20 mouse cellular contexts compared by ENCODE assay signal in the genomic region with DNA sequence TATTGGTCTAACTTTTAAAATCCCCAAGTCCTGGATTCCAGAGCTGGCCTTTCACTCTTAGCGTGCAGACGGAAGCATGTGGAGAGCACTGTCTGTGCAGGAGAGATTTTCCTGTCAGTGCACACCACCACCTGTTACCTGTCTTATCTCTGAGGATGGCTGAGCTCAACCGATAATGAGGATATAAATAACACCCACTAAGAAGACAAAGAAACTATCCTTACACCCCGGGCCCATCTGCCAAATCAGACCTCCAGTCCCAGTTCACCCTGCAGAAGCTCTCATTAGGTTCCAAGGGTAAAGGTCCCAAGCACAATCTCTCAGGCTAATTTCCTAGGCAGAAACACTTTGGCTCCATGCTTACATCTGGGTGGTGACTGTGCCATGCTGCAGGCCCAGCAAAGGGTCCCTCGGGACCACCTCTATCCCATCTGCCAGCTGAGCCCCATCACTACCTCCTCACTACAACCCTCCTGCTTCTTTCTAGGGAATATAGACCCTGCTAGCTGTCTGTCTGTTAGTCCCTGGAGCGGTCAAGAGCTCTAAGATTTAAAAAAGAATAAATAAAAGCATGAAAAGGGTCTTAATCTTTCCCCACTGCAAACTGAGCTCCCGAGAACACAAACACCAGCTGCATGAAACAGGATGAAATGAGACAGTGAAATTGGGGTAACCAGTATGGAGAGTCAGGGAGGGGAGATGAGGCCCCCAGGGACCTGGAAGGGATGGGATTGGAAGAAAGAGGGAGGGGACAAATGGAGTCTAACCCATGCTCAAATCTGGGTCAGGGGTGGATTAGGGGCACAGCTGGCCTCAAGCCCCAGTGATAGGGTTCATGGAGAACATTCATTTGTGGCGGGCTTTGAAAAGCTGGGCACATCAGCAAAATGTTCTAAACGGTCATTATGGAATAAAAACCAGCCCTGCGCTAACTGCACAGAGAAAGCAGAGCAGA. TPM values are rescaled to one million over a fixed set of nuclear protein-coding genes. Genes with fewer than 3 reads are reported as not detected.
DNase-seq lines count a peak whose midpoint lies in the region; ATAC-seq and TF ChIP-seq lines count a peak whose summit lies in the region.
"Had no signal": no experiment of that assay in that cellular context is flagged by ENCODE, and none has a peak within 500 bp of the region (broad histone marks: within the 10 kb centered on the region; RNA-seq: fewer than 3 reads in every experiment).

No protein-coding gene starts in this region.

- no peak overlapping the region for H3K27ac ChIP-seq in forebrain, embryonic 11.5 days (ENCODE audit: low read depth, low read length)
- H3K27ac ChIP-seq in forebrain, embryonic 14.5 days (ENCODE audit: low read depth, low read length): no peak overlapping the region
- no peak overlapping the region for H3K27ac ChIP-seq in liver, embryonic 14.5 days
- H3K27ac ChIP-seq in liver, embryonic 11.5 days (ENCODE audit: low read depth, low read length): no peak overlapping the region
- peak overlapping the region; percentile 13; the same call in 1 of the 2 replicates for H3K27ac ChIP-seq in thymus, adult 2 months (ENCODE audit: control insufficient read depth, insufficient read depth, low read length)
- H3K27ac ChIP-seq: embryonic facial prominence, embryonic 13.5 days; forebrain, embryonic 10.5 days; kidney, embryonic 15.5 days had no signal

- intact Hi-C loops in left cerebral cortex, postnatal 36 days (cut with DNase I): no loop called here

- DNase-seq in forebrain, embryonic 11.5 days (ENCODE audit: low spot score): peak; percentile 51
- DNase-seq in forebrain, embryonic 14.5 days (ENCODE audit: low spot score): no peak
- no peak for DNase-seq in liver, embryonic 14.5 days (ENCODE audit: low read depth in 3 of 3, low spot score in 3 of 3)
- no peak for DNase-seq in liver, embryonic 11.5 days (ENCODE audit: low spot score)
- DNase-seq in thymus, adult 2 months: no peak
- DNase-seq in thymus, postnatal 10 days (ENCODE audit: low spot score in 2 of 2): no peak
- DNase-seq in left cerebral cortex, postnatal 36 days (ENCODE audit: low spot score in 2 of 2): no peak
- no peak for DNase-seq in kidney, postnatal 25 days
- DNase-seq: adrenal gland, adult 8-10 months; cerebellum, adult 11-12 months; cerebellum, postnatal 36 days; gastrocnemius, postnatal 25 days; layer of hippocampus, postnatal 36 days; lung, postnatal 10 days had no signal

- no peak overlapping the region for H3K9ac ChIP-seq in forebrain, embryonic 11.5 days (ENCODE audit: low read length)
- H3K9ac ChIP-seq in forebrain, embryonic 14.5 days (ENCODE audit: low read length): no peak overlapping the region
- no peak overlapping the region for H3K9ac ChIP-seq in liver, embryonic 14.5 days (replicated peaks)
- no peak overlapping the region for H3K9ac ChIP-seq in liver, embryonic 11.5 days (ENCODE audit: low read depth, low read length)
- H3K9ac ChIP-seq: embryonic facial prominence, embryonic 13.5 days; kidney, embryonic 15.5 days had no signal

- no peaks in the 10 kb centered on the region for H3K27me3 ChIP-seq in forebrain, embryonic 11.5 days (ENCODE audit: control insufficient read depth, insufficient read depth, low read length)
- H3K27me3 ChIP-seq in forebrain, embryonic 14.5 days (replicated peaks; ENCODE audit: control insufficient read depth, insufficient read depth, low read length): 0 out of 2 replicates have a peak, but pooled peaks cover 7% of the 10 kb centered on the region
- H3K27me3 ChIP-seq in liver, embryonic 14.5 days (ENCODE audit: control insufficient read depth, insufficient read depth, low read length): no peaks in the 10 kb centered on the region
- H3K27me3 ChIP-seq in liver, embryonic 11.5 days (replicated peaks; ENCODE audit: control insufficient read depth, insufficient read depth, low read length): no peaks in the 10 kb centered on the region
- no peaks in the 10 kb centered on the region for H3K27me3 ChIP-seq in thymus, adult 2 months (ENCODE audit: control insufficient read depth, insufficient read depth, low read length)
- H3K27me3 ChIP-seq: embryonic facial prominence, embryonic 13.5 days had no signal

- WGBS in forebrain, embryonic 11.5 days: 77% methylated on average over 10 of the region's 10 CpGs
- whole genome bisulfite sequencing in forebrain, embryonic 14.5 days: 77% methylated on average over 10 of the region's 10 CpGs
- 64% methylated on average over 10 of the region's 10 CpGs for WGBS in liver, embryonic 14.5 days (ENCODE audit: insufficient replicate concordance)
- WGBS in liver, embryonic 11.5 days: 69% methylated on average over 10 of the region's 10 CpGs
- WGBS in thymus, adult 2 months: 95% methylated on average over 10 of the region's 10 CpGs

- ATAC-seq in forebrain, embryonic 11.5 days (replicated peaks; ENCODE audit: low FRiP score): no peak
- no peak for ATAC-seq in forebrain, embryonic 14.5 days
- ATAC-seq in liver, embryonic 14.5 days (ENCODE audit: insufficient read depth): no peak
- no peak for ATAC-seq in liver, embryonic 11.5 days (replicated peaks; ENCODE audit: low FRiP score)

- H3K9me3 ChIP-seq in forebrain, embryonic 11.5 days (ENCODE audit: control insufficient read depth, low read length): no peaks in the 10 kb centered on the region
- H3K9me3 ChIP-seq in forebrain, embryonic 14.5 days (replicated peaks; ENCODE audit: control insufficient read depth, low read length): no peaks in the 10 kb centered on the region
- no peaks in the 10 kb centered on the region for H3K9me3 ChIP-seq in liver, embryonic 14.5 days (ENCODE audit: control insufficient read depth, low read length)
- no peaks in the 10 kb centered on the region for H3K9me3 ChIP-seq in liver, embryonic 11.5 days (ENCODE audit: control insufficient read depth, low read length)
- H3K9me3 ChIP-seq: embryonic facial prominence, embryonic 13.5 days; forebrain, embryonic 10.5 days; kidney, embryonic 15.5 days had no signal

- H3K4me3 ChIP-seq in forebrain, embryonic 11.5 days (ENCODE audit: low read depth, low read length): no peak overlapping the region
- H3K4me3 ChIP-seq in forebrain, embryonic 14.5 days (ENCODE audit: low read depth, low read length): no peak overlapping the region
- no peak overlapping the region for H3K4me3 ChIP-seq in liver, embryonic 14.5 days (ENCODE audit: insufficient read depth in 1 of 2, low read depth in 2 of 2, low read length in 2 of 2)
- H3K4me3 ChIP-seq in liver, embryonic 11.5 days (ENCODE audit: low read depth, low read length): no peak overlapping the region
- H3K4me3 ChIP-seq in thymus, adult 2 months (ENCODE audit: control insufficient read depth, insufficient read depth, low read length): no peak overlapping the region
- H3K4me3 ChIP-seq: embryonic facial prominence, embryonic 13.5 days; forebrain, embryonic 10.5 days; kidney, embryonic 15.5 days had no signal

- no peak for TF ChIP-seq CTCF in liver, embryonic 14.5 days (IDR thresholded peaks at IDR 0.05; ENCODE audit: low read depth)
- no peak for TF ChIP-seq CTCF in thymus, adult 2 months (IDR thresholded peaks at IDR 0.05; ENCODE audit: borderline replicate concordance, control insufficient read depth, extremely low read depth, insufficient read depth, low read length, poor library complexity)

- H3K4me2 ChIP-seq in forebrain, embryonic 11.5 days (ENCODE audit: low read depth, low read length, severe bottlenecking): no peak overlapping the region
- H3K4me2 ChIP-seq in forebrain, embryonic 14.5 days (ENCODE audit: low read length): no peak overlapping the region
- H3K4me2 ChIP-seq in liver, embryonic 14.5 days (ENCODE audit: low read depth): peak overlapping the region; percentile 4; the same call in 1 of the 2 replicates
- no peak overlapping the region for H3K4me2 ChIP-seq in liver, embryonic 11.5 days
- H3K4me2 ChIP-seq: embryonic facial prominence, embryonic 13.5 days; kidney, embryonic 15.5 days had no signal

- no peak for TF ChIP-seq POLR2A in thymus, adult 2 months (IDR thresholded peaks at IDR 0.05; ENCODE audit: control insufficient read depth, extremely low read depth, insufficient read depth, low read length, poor library complexity)

- TF ChIP-seq EP300 in liver, embryonic 14.5 days (IDR thresholded peaks at IDR 0.05; ENCODE audit: low read depth): no peak

- H3K4me1 ChIP-seq in forebrain, embryonic 11.5 days (replicated peaks; ENCODE audit: control insufficient read depth, insufficient read depth, low read length): peaks cover 6% of the 10 kb centered on the region; the same call in 1 of the 2 replicates
- peaks cover 6% of the 10 kb centered on the region; the same call in 1 of the 2 replicates for H3K4me1 ChIP-seq in forebrain, embryonic 14.5 days (ENCODE audit: control insufficient read depth, insufficient read depth, low read length)
- peaks cover 17 to 33% of the 10 kb centered on the region in 2 experiments for H3K4me1 ChIP-seq in liver, embryonic 14.5 days (replicated peaks; ENCODE audit: control insufficient read depth in 2 of 2, insufficient read depth in 2 of 2, low read length in 1 of 2)
- H3K4me1 ChIP-seq in liver, embryonic 11.5 days (replicated peaks; ENCODE audit: control insufficient read depth, insufficient read depth, low read length): peaks cover 30% of the 10 kb centered on the region
- H3K4me1 ChIP-seq in thymus, adult 2 months (replicated peaks; ENCODE audit: control insufficient read depth, insufficient read depth, low read length): peaks cover 20% of the 10 kb centered on the region

- H3K36me3 ChIP-seq in forebrain, embryonic 11.5 days (ENCODE audit: control insufficient read depth, insufficient read depth, low read length): no peaks in the 10 kb centered on the region
- no peaks in the 10 kb centered on the region for H3K36me3 ChIP-seq in forebrain, embryonic 14.5 days (ENCODE audit: control insufficient read depth, insufficient read depth, low read length)
- peaks cover 16% of the 10 kb centered on the region for H3K36me3 ChIP-seq in liver, embryonic 14.5 days (replicated peaks; ENCODE audit: control insufficient read depth, insufficient read depth, low read depth)
- H3K36me3 ChIP-seq in liver, embryonic 11.5 days (ENCODE audit: control insufficient read depth, insufficient read depth, low read length): no peaks in the 10 kb centered on the region
- H3K36me3 ChIP-seq in thymus, adult 2 months (ENCODE audit: control insufficient read depth, insufficient read depth, low read length): no peaks in the 10 kb centered on the region
- H3K36me3 ChIP-seq: embryonic facial prominence, embryonic 13.5 days; forebrain, embryonic 10.5 days; kidney, embryonic 15.5 days had no signal

RNA-seq across cellular contexts. Expression of gene Gm10300, which starts 22.9 kb away (rescaled TPM):
- not detected in 2 replicates for polyA plus RNA-seq in forebrain, embryonic 11.5 days (2014; fragmentation: Nextera tagmentation; extraction: Ambion mirVana)
- not detected in 2 replicates for polyA plus RNA-seq in forebrain, embryonic 14.5 days (2014; fragmentation: Nextera tagmentation; extraction: Ambion mirVana)
- polyA plus RNA-seq in liver, embryonic 14.5 days (2012; rRNA removed): 0.11 and 0.15 TPM in 2 replicates
- 0.32 and 0.40 TPM in 2 replicates for polyA plus RNA-seq in liver, embryonic 14.5 days (2014; fragmentation: Nextera tagmentation; extraction: Ambion mirVana)
- 0.10 and 0.11 TPM in 2 replicates for polyA plus RNA-seq in liver, embryonic 11.5 days (2014; fragmentation: Nextera tagmentation; extraction: Ambion mirVana)
- polyA plus RNA-seq in thymus, adult 2 months (2012; rRNA removed): 0.07 and 0.10 TPM in 2 replicates
- under 1 TPM in 1 of 2 experiments, not detected in 1; 0.22 TPM for total RNA-seq in left cerebral cortex, postnatal 36 days (2021)
- total RNA-seq: gastrocnemius, postnatal 25 days; layer of hippocampus, postnatal 36 days; left cerebral cortex, postnatal 25 days had no signal
- polyA plus RNA-seq: forebrain, embryonic 10.5 days; intestine, embryonic 14.5 days; neural tube, embryonic 14.5 days had no signal

RNA-seq across cellular contexts. Expression of gene Epb41, which starts 23.5 kb away (rescaled TPM):
- polyA plus RNA-seq in forebrain, embryonic 11.5 days (2014; fragmentation: Nextera tagmentation; extraction: Ambion mirVana): 135 and 145 TPM in 2 replicates
- 69.9 and 74.6 TPM in 2 replicates for polyA plus RNA-seq in forebrain, embryonic 14.5 days (2014; fragmentation: Nextera tagmentation; extraction: Ambion mirVana)
- 105 and 113 TPM in 2 replicates for polyA plus RNA-seq in liver, embryonic 14.5 days (2012; rRNA removed)
- polyA plus RNA-seq in liver, embryonic 14.5 days (2014; fragmentation: Nextera tagmentation; extraction: Ambion mirVana): 153 and 166 TPM in 2 replicates
- 108 and 116 TPM in 2 replicates for polyA plus RNA-seq in liver, embryonic 11.5 days (2014; fragmentation: Nextera tagmentation; extraction: Ambion mirVana)
- polyA plus RNA-seq in thymus, adult 2 months (2012; rRNA removed): 103 and 119 TPM in 2 replicates
- 10 to 100 TPM; 36.5 to 44.3 TPM for total RNA-seq in left cerebral cortex, postnatal 36 days (2021)
